Mouse (Mus musculus) limb, embryonic 13.5 days (tissue): Measurements from ENCODE around the gene Znrd1as. TPM values are rescaled to one million over a fixed set of nuclear protein-coding genes. Genes with fewer than 3 reads are reported as not detected.

Experiments
- ATAC-seq: fragments of 200-750 bp; cut with Nextera tagmentation; 2 replicates; pipeline ENCODE4 v1.8.0; 2017; ENCODE audit warnings: low read depth, moderate number of reproducible peaks, moderate TSS enrichment; ENCODE audit not compliant: low FRiP score
- H3K27ac ChIP-seq: fragments of 300-500 bp; sonication (generic); 2 replicates; pipeline ENCODE4 v1.5.1; 2015; ENCODE audit warnings: inconsistent platforms, mild to moderate bottlenecking, moderate library complexity
- H3K27me3 ChIP-seq: fragments of 300-500 bp; sonication (generic); 2 replicates; pipeline ENCODE4 v1.6.1; 2015; ENCODE audit warnings: mild to moderate bottlenecking, inconsistent platforms
- H3K36me3 ChIP-seq: fragments of 300-500 bp; sonication (generic); 2 replicates; pipeline ENCODE4 v1.6.1; 2015; ENCODE audit warnings: inconsistent platforms, mild to moderate bottlenecking, moderate library complexity
- H3K4me1 ChIP-seq: fragments of 300-500 bp; sonication (generic); 2 replicates; pipeline ENCODE4 v1.6.1; 2015; ENCODE audit warnings: inconsistent platforms
- H3K4me2 ChIP-seq: fragments of 300-500 bp; sonication (generic); replicated peaks from 2 replicates; pipeline ENCODE4 v1.6.1; 2015; ENCODE audit warnings: inconsistent platforms, mild to moderate bottlenecking, moderate library complexity
- H3K4me3 ChIP-seq: fragments of 300-500 bp; sonication (generic); 2 replicates; pipeline ENCODE4 v1.5.1; 2015; ENCODE audit warnings: moderate library complexity, mild to moderate bottlenecking, inconsistent platforms
- H3K9ac ChIP-seq: fragments of 300-500 bp; sonication (generic); 2 replicates; pipeline ENCODE4 v1.6.1; 2015; ENCODE audit warnings: mild to moderate bottlenecking, inconsistent platforms
- H3K9me3 ChIP-seq: fragments of 300-500 bp; sonication (generic); 2 replicates; pipeline ENCODE4 v1.6.1; 2016; ENCODE audit warnings: inconsistent platforms
- WGBS: fragments of 180-500 bp; shearing (Covaris S2); methylation state at CpG from one replicate; pipeline ENCODE4 v1.1.7; 2015; 5-methylcytosine and 5-hydroxymethylcytosine counted together
- polyA plus RNA-seq: library from polyadenylated mRNA; unstranded; fragments of >200 nt; fragmentation: Nextera tagmentation; extraction: Ambion mirVana; gene quantifications from 2 replicates; pipeline ENCODE4 v1.2.1, GENCODE M21; 2015

Gene Znrd1as
- polyA plus RNA-seq, 1 experiment from 2014 or later = 5.7 TPM

- H3K9me3 ChIP-seq = no peaks in the 10 kb centered on the region
- peaks cover 45% of the 10 kb centered on the region for H3K36me3 ChIP-seq
- H3K4me1 ChIP-seq = peaks cover 15% of the 10 kb centered on the region
- H3K4me3 ChIP-seq = no peak overlapping the region
- no peak overlapping the region for H3K27ac ChIP-seq
- no peak for ATAC-seq
- H3K27me3 ChIP-seq = peaks cover 8% of the 10 kb centered on the region; the same call in 1 of the 2 replicates
- no peak overlapping the region for H3K9ac ChIP-seq
- no peak overlapping the region for H3K4me2 ChIP-seq
- 90% methylated on average over 1 of the region's 1 CpGs for WGBS
Measured at GRCm38 (mm10) chr17:36953062-36953461, 5.3 kb upstream of the Znrd1as start.

- H3K36me3 ChIP-seq = peaks cover 22% of the 10 kb centered on the region
- H3K9me3 ChIP-seq = no peaks in the 10 kb centered on the region
- 13% methylated on average over 12 of the region's 12 CpGs for WGBS
- peak overlapping the region; percentile 76 for H3K4me3 ChIP-seq
- peak overlapping the region; percentile 83 for H3K9ac ChIP-seq
- H3K4me1 ChIP-seq = peaks cover 15% of the 10 kb centered on the region
- H3K27me3 ChIP-seq = no peaks in the 10 kb centered on the region
- H3K4me2 ChIP-seq = peak overlapping the region; percentile 83
- no peak for ATAC-seq
- H3K27ac ChIP-seq = peak overlapping the region; percentile 67; the same call in 1 of the 2 replicates
Measured at GRCm38 (mm10) chr17:36958884-36959283, 492 bp downstream of the Znrd1as start.

GRCm38 (mm10) chr17:36961125-36961524 lies 2.7 kb downstream of the Znrd1as start:
- Histone ChIP-seq H3K9ac (no peak overlapping the region), H3K4me1 (peaks cover 15% of the 10 kb centered on the region), H3K4me2 (no peak overlapping the region), H3K4me3 (no peak overlapping the region), H3K27ac (no peak overlapping the region), H3K36me3 (peaks cover 8% of the 10 kb centered on the region), H3K9me3 (no peaks in the 10 kb centered on the region), H3K27me3 (no peaks in the 10 kb centered on the region)
- ATAC-seq = no peak
- 82% methylated on average over 1 of the region's 1 CpGs for WGBS

GRCm38 (mm10) chr17:36966875-36967274 lies 8.5 kb downstream of the Znrd1as start:
- Histone ChIP-seq H3K27ac (no peak overlapping the region), H3K4me3 (no peak overlapping the region), H3K4me2 (no peak overlapping the region), H3K9ac (no peak overlapping the region), H3K9me3 (no peaks in the 10 kb centered on the region), H3K36me3 (no peaks in the 10 kb centered on the region), H3K27me3 (no peaks in the 10 kb centered on the region), H3K4me1 (no peaks in the 10 kb centered on the region)
- ATAC-seq = no peak
- 85% methylated on average over 1 of the region's 1 CpGs for whole genome bisulfite sequencing

GRCm38 (mm10) chr17:36970316-36970890 lies 12.0 kb downstream of the Znrd1as start:
- 84% methylated on average over 14 of the region's 14 CpGs for WGBS
- no peak for ATAC-seq

GRCm38 (mm10) chr17:36971172-36971850 lies 12.9 kb downstream of the Znrd1as start:
- Histone ChIP-seq H3K4me2 (no peak overlapping the region), H3K4me3 (no peak overlapping the region), H3K27ac (no peak overlapping the region), H3K27me3 (no peaks in the 10 kb centered on the region), H3K4me1 (no peaks in the 10 kb centered on the region), H3K9ac (no peak overlapping the region), H3K36me3 (no peaks in the 10 kb centered on the region), H3K9me3 (no peaks in the 10 kb centered on the region)
- 91% methylated on average over 6 of the region's 6 CpGs for WGBS
- ATAC-seq = no peak

More at GRCm38 (mm10) chr17:36970316-36970890, 12.0 kb downstream of the Znrd1as start:
- Histone ChIP-seq H3K9me3 (no peaks in the 10 kb centered on the region), H3K9ac (no peak overlapping the region), H3K4me1 (no peaks in the 10 kb centered on the region), H3K4me2 (no peak overlapping the region), H3K36me3 (no peaks in the 10 kb centered on the region), H3K27me3 (no peaks in the 10 kb centered on the region), H3K27ac (no peak overlapping the region), H3K4me3 (no peak overlapping the region)

- Histone ChIP-seq H3K4me3 (no peak overlapping the region), H3K4me1 (no peaks in the 10 kb centered on the region), H3K9ac (no peak overlapping the region), H3K4me2 (no peak overlapping the region), H3K27me3 (no peaks in the 10 kb centered on the region), H3K27ac (no peak overlapping the region), H3K36me3 (no peaks in the 10 kb centered on the region), H3K9me3 (no peaks in the 10 kb centered on the region)
- no peak for ATAC-seq
- WGBS = 88% methylated on average over 3 of the region's 3 CpGs
Measured at GRCm38 (mm10) chr17:36972791-36973190, 14.4 kb downstream of the Znrd1as start.

GRCm38 (mm10) chr17:36973271-36973787 lies 14.9 kb downstream of the Znrd1as start:
- WGBS = 63% methylated on average over 8 of the region's 8 CpGs

GRCm38 (mm10) chr17:36981221-36981813 lies 22.9 kb downstream of the Znrd1as start, which contains the start of gene 2410137M14Rik:
Gene 2410137M14Rik (minus strand): TSS chr17:36981237.
- H3K9ac ChIP-seq = no peak within 1 kb of the TSS
- 13% methylated on average over 18 of the region's 18 CpGs for WGBS
- ATAC-seq = peak; percentile 19; the same call in 1 of the 2 replicates

More at GRCm38 (mm10) chr17:36973271-36973787, 14.9 kb downstream of the Znrd1as start:
- Histone ChIP-seq H3K27ac (no peak overlapping the region), H3K9ac (no peak overlapping the region), H3K4me2 (no peak overlapping the region), H3K36me3 (no peaks in the 10 kb centered on the region), H3K27me3 (no peaks in the 10 kb centered on the region), H3K4me1 (no peaks in the 10 kb centered on the region), H3K4me3 (no peak overlapping the region), H3K9me3 (no peaks in the 10 kb centered on the region)
- no peak for ATAC-seq

GRCm38 (mm10) chr17:36981845-36982244 lies 23.5 kb downstream of the Znrd1as start:
- Histone ChIP-seq H3K4me3 (0 out of 2 replicates have a peak overlapping the region, but pooled peaks have one; percentile 4), H3K27me3 (peaks cover 12% of the 10 kb centered on the region), H3K4me1 (peaks cover 26% of the 10 kb centered on the region), H3K27ac (no peak overlapping the region), H3K9me3 (no peaks in the 10 kb centered on the region), H3K4me2 (peak overlapping the region; percentile 50), H3K9ac (no peak overlapping the region), H3K36me3 (no peaks in the 10 kb centered on the region)
- 3% methylated on average over 4 of the region's 4 CpGs for WGBS
- peak; percentile 15; the same call in 1 of the 2 replicates for ATAC-seq

More at GRCm38 (mm10) chr17:36981221-36981813, 22.9 kb downstream of the Znrd1as start, which contains the start of gene 2410137M14Rik:
- H3K27me3 ChIP-seq = peaks cover 6% of the 10 kb centered on the region
- H3K36me3 ChIP-seq = no peaks in the 10 kb centered on the region
- no peak within 1 kb of the TSS for H3K27ac ChIP-seq
- H3K9me3 ChIP-seq = no peaks in the 10 kb centered on the region
- H3K4me2 ChIP-seq = peak within 1 kb of the TSS; percentile 50
- H3K4me3 ChIP-seq = 0 out of 2 replicates have a peak within 1 kb of the TSS, but pooled peaks have one; percentile 4
- H3K4me1 ChIP-seq = peaks cover 26% of the 10 kb centered on the region

- Histone ChIP-seq H3K4me2 (no peak overlapping the region), H3K27me3 (peaks cover 18% of the 10 kb centered on the region), H3K27ac (no peak overlapping the region), H3K9ac (no peak overlapping the region), H3K4me1 (peaks cover 26% of the 10 kb centered on the region), H3K9me3 (no peaks in the 10 kb centered on the region), H3K4me3 (no peak overlapping the region), H3K36me3 (no peaks in the 10 kb centered on the region)
- WGBS = 29% methylated on average over 5 of the region's 5 CpGs
- ATAC-seq = no peak
Measured at GRCm38 (mm10) chr17:36982253-36983155, 24.1 kb downstream of the Znrd1as start.
